Mouse (Mus musculus) right cerebral cortex, postnatal 4 days (tissue): Measurements from ENCODE around the gene Slc35b2.

Experiments used
- DNase-seq: peaks from one replicate; pipeline ENCODE4 v3.0.0-alpha.2; 2022

Gene Slc35b2

GRCm38 (mm10) chr17:45563655-45564530, at the start of gene Slc35b2:
Gene Slc35b2, plus strand, starts transcription at chr17:45563874.
- peak; percentile 93 for DNase-seq

DNA sequence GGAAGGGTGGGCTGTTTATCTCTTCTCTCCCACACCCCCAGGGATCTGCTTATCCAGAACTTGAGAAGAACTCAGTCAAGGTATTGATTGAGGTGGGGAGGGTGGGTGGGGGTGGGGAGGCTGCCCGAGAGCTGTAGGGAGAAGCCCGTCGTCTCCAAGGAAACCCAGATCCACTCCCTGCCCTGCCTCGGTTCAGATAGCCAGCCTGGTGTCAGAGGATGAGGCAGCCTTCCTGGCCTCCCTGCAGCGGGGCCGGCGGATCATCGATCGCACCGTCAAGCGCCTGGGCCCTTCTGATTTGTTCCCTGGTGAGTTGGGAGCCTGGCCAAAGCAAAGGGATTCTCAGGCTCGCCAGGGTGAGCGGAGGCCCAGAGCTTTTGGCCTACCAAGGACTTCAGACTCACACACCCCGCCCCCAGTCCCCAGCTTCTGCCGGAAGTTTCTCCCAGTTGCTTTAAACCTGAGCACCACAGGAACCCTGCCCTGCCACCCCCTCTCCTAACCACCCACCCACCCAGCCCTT, 48.4 kb upstream of the Slc35b2 start:
- DNase-seq = no peak

DNA sequence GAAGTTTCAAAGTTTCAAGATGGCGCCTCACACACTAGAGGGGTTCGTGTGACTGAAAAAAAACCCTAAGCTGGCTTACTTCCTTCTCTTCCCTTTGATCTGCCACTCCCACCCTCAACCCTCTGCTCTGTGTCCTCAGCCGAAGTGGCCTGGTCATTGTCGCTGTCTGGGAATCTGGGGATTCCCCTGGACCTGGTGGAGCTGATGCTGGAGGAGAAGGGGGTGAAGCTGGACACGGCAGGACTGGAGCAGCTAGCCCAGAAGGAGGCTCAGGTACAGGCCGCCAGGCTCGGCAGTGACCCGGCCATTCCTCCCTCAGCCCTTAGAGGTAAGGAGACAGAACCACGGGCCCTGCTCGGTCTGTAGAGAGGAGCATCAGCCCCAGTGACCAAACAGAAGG, 47.9 kb upstream of the Slc35b2 start:
- no peak for DNase-seq

DNA sequence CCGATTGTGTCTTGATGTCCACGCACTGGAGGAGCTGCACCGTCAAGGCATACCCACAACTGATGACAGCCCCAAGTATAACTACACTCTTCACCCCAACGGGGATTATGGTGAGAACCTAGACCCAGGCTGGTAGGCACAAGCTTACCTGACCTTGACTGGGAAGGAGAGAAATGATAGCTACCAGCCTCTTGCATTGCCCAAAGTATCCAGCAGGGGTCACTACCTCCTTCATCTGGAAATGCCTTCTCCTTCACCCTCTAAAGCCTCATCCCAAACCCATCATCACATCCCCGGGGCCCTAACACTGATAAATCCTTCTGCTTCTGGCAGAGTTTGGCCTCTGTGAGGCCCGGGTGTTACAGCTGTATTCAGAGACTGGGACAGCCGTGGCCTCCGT, 47.2 kb upstream of the Slc35b2 start:
- peak; percentile 89 for DNase-seq

- no peak for DNase-seq
Measured at GRCm38 (mm10) chr17:45517135-45517534, 46.5 kb upstream of the Slc35b2 start.

DNA sequence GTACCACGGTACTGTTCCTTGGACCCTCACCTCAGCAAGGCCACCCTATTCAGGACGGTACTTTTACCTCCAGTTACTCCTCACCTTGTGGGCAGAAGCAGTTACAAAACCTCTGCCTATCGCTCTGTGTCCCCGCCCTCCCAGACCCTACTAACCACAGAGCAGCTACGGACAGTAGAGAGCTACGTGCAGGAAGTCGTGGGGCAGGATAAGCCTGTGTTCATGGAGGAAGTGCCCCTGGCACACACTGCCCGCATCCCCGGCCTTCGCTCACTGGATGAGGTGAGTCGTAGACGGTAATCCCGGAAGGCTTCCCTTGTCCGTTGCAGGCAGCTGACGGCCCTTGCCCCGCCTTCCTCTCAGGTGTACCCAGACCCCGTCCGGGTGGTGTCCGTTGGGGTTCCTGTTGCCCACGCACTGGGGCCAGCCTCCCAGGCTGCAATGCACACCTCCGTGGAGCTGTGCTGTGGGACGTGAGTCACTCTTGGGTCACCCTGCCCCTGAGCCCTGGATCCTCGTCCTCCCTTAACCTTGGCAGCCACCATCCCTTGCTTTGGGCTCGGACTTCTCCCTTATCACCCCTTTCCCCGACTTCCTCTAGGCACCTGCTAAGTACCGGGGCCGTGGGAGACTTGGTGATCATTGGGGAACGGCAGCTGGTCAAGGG, 46.0 kb upstream of the Slc35b2 start:
- no peak for DNase-seq

GRCm38 (mm10) chr17:45518766-45519475, 44.8 kb upstream of the Slc35b2 start:
- no peak for DNase-seq

DNA sequence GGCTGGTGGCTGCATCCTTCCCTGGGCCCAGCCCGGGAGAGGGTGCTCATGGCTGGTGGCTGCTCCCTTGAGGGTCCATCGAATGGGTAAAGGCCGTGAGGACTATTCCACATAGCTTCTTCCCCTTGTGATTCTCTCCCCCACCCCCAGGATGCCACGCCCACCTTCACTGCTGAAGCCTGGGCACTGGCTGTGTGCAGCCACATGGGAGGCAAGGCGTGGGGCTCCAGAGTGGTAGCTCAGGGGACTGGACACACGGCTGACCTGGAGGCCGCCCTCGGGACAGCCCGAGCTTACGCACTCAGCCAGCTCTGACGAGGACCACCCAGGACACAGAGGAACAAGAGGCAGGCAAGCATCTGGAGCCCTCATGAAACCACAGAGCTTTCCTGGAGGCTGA, 43.5 kb upstream of the Slc35b2 start:
- no peak for DNase-seq

DNA sequence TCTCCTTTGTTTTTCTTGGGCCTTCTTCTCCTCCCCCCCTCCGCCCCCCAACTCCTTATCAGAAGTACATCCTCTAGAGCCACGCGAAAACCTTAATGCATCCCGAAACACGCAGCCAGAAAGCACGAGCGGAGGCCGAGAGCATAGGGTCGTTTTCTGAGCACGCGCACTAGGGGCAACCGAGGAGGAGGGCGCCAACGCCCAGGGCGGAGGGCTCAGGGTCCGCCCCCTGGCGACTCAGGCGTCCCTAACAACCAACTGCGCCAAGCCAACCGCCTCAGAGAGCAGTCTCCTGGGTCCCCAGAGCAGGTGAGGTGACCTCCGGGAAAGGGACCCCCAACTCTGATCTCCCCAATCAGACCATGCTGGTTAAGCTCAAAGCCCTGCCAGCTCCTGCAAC, 40.4 kb upstream of the Slc35b2 start, which contains the start of gene Tcte1:
Gene Tcte1 (plus strand): TSS at position 172 of the 400 bp plus-strand sequence.
- peak; percentile 61 for DNase-seq

DNA sequence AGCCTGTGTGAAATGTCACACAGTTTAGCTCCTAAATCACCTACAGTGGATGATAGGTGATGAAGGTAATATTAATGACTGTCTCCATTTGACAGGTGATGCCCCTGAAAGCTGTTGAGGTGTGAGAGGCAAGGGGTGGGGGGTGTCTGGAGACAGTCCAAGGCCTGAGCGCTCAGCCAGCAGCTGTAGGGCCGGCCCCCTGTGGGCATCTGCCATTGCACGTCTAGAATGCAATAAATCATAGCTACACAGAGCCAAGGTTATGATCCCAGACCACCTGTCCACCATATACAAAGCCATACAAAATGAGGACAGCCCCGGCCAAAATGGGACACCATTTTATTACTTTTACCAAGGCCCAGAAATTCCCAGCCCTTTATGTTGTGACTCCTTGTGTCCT, 38.7 kb upstream of the Slc35b2 start:
- DNase-seq = no peak

GRCm38 (mm10) chr17:45526571-45526970, 37.1 kb upstream of the Slc35b2 start:
- no peak for DNase-seq

DNA sequence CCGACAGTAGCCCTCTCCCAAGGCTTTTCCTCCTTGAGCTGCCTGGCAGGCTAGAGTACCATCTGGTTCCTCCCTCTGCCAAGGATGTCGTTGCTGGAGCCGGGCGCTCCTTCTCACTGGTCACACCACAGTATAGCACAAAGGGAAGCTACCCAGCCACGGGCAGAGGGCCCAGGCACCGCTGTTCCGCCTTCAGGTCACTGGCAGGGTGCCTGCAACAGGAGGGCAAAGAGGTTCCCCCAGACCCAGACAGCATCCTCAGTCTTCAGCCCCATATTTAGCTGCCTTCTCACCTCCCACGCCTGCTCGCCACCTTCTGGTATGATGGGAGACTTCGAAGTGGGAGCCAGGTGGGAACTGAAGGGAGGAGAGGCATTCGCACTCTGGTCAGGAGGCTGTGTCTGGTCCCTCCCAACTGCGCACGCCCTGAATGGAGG, 33.3 kb upstream of the Slc35b2 start:
- no peak for DNase-seq

GRCm38 (mm10) chr17:45532896-45533295, 30.8 kb upstream of the Slc35b2 start:
- no peak for DNase-seq

DNA sequence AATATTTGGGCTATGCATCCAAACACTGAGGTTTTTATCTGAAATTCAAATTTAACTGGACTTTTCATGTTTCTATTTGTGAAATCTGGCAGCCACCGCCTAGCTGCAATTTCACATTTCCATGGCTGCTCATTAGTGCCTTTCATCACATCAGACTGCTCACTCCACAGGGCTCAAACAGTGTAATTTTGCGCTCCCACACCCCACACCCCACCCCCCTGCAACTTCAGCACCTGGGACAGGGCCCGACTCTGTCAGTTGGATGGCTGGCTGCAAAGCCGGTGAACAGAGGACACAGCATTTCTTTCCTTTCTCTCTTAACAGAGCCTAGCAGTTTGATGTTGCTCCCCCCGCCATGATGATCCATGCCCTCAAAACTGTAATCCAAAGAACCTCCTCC, 27.4 kb upstream of the Slc35b2 start:
- DNase-seq = no peak

DNA sequence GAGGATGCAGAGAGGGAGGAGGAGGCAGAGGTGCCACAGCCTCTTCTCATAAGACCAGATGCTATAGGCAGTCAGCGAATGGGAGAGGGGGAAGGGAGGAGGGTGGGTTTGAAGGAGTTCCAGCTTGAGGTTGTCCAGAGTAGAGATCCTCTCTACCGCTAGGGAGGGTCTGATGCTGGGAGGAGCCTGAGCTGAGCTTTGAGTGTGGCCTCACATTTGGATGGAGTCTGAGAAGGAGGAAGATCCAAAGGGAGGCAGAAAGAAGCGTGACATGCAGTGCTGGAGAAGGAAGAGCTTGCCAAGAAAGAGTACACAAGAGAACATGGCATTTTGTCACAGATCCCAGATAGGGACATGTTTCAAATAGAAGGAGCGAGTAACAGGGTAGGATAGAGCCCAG, 25.3 kb upstream of the Slc35b2 start:
- no peak for DNase-seq

- DNase-seq = no peak
Measured at GRCm38 (mm10) chr17:45539664-45540063, 24.0 kb upstream of the Slc35b2 start.

DNA sequence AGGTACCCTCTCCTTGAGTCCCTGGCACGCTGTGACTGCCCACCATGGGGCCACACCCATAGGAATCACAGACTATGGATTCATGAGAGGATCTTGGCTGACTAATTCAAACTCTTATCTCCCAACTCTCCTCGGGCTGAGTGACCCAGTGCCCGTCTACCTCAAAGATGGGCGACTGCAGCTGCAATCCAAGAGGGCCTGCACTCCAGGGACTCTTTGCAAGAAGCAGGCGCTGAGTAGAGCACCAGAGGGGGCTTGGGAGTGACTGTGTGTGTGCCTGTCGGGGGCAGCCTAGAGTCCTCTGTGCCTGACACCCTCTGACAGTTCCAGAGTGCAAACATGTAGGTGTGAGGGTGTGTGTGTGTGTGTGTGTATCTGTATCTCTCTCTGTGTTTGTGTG, 21.5 kb upstream of the Slc35b2 start:
- DNase-seq = no peak

DNA sequence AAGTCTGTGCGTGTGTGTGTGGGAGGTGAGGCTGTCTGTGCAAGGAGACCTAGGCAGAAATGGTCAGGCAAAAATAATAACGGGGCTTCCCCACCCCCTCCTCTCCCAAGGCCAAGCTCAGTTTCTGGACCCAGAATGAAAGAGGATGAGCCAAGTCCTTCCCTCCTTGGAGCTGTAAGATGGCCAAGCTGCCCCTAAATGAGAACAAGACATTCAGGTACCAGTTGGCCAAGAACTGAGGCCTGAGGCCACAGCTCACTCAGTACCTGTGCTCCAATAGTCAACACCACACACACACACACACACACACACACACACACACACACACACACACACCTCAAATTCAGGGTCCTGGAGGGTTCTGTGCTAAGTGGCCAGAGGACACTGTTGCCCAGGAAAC, 21.0 kb upstream of the Slc35b2 start:
- DNase-seq = no peak

DNA sequence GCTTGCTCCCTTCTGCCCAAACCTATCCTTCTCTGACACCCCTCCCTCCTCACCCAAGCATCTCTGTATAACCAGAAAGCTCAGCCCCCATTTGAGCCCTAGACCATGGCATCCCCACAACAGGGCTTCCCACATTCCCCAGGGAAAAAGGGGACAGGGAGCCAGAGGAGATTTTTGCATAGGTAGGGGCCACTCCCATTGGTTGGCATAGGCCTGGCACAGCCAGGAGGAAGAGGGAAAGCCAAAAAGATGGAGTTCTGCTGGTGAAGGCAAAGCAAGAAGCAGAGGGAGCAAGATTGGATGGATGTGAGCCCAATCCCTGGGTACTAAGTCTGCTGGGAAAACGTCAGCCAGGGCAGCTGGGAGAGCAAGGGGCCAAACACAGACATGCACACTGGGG, 20.6 kb upstream of the Slc35b2 start:
- no peak for DNase-seq

- DNase-seq = no peak
Measured at GRCm38 (mm10) chr17:45544001-45544872, 19.4 kb upstream of the Slc35b2 start.

DNA sequence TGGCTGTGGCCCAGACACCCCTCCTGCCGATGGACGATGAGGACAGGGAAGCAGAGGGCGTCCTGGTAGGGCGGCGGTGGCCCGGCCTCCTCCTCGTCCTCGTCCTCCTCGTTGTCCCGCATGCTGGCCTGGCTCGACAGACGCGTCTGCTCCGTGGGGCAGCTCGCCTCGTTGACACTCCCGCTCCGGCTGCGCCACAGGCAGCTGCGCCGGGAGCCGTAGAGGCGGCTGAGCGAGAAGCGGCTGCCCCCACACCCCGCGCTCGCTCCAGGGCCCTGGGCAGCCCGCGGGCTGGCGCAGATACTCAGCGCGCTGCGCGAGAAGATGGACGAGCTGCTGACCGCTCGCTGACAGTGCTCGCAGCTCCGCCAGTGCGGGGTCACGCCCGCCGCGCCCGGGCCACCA, 18.8 kb upstream of the Slc35b2 start:
- no peak for DNase-seq

GRCm38 (mm10) chr17:45545278-45545961, 18.3 kb upstream of the Slc35b2 start:
- peak; percentile 52 for DNase-seq
